Mouse (Mus musculus) brain, embryonic 14.5 days (tissue): ENCODE data around the gene Tmem150b.

Experiments used
- CTCF ChIP-seq: fragments of 200-500 bp; IDR thresholded peaks from 2 replicates; pipeline ENCODE4 v1.5.1; 2012; ENCODE audit warnings: inconsistent platforms, mild to moderate bottlenecking, moderate library complexity, borderline replicate concordance; ENCODE audit not compliant: insufficient read depth, insufficient read length; ENCODE audit errors: extremely low read depth
- POLR2A ChIP-seq: fragments of 200-500 bp; IDR thresholded peaks from 2 replicates; pipeline ENCODE4 v1.6.1; 2012; ENCODE audit warnings: mild to moderate bottlenecking, inconsistent platforms, borderline replicate concordance; ENCODE audit not compliant: poor library complexity, insufficient read depth, insufficient read length, severe bottlenecking; ENCODE audit errors: extremely low read depth

DNA sequence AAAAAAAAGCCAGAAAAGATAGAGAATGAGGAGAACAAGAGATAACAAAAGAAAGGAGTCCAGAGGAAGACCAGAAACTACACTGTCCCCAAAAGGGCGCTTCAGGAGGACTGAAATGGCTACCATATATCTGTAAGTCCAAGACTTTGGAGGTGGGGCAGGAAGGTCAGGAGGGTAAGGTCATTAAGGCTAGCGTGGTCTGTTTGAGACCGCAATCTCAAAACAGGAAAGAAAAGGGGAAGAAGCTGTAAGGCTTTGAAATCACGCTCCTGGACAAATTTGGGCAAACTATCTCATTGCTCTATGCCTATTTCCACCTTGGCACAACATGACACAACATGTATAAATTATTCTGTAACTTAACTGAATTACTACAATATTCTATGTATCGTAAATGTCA, 41.7 kb downstream of the Tmem150b start:
- no peak for TF ChIP-seq CTCF
- no peak for TF ChIP-seq POLR2A
